Mouse (Mus musculus): ENCODE results near the gene Efna2. TPM values are rescaled to one million over a fixed set of nuclear protein-coding genes. Genes with fewer than 3 reads are reported as not detected.
"Not testable (repeated sequence)": the region's sequence is repeated elsewhere in the genome, so short reads cannot be mapped to it uniquely, and the experiment has no call there.

Gene Efna2
- polyA plus RNA-seq, 1 experiment: 0.10 TPM

GRCm38 (mm10) chr10:80164161-80164997 lies 14.9 kb upstream of the Efna2 start:
- H3K9me3 ChIP-seq (ENCODE audit: control insufficient read depth, low read length): no peaks in the 10 kb centered on the region
- H3K4me1 ChIP-seq (ENCODE audit: control insufficient read depth): peaks cover 89% of the 10 kb centered on the region
- peak overlapping the region; percentile 60 for H3K4me3 ChIP-seq (replicated peaks)
- peaks cover 13% of the 10 kb centered on the region for H3K27me3 ChIP-seq (ENCODE audit: control insufficient read depth)
- TF ChIP-seq GATA1 (IDR thresholded peaks at IDR 0.05; ENCODE audit: low read length): no peak
- TF ChIP-seq TAL1 (IDR thresholded peaks at IDR 0.05; ENCODE audit: low read length): no peak
- H3K36me3 ChIP-seq (ENCODE audit: control insufficient read depth): peaks cover 3% of the 10 kb centered on the region

- peaks cover 13% of the 10 kb centered on the region for H3K27me3 ChIP-seq (ENCODE audit: control insufficient read depth)
- peak overlapping the region; percentile 60 for H3K4me3 ChIP-seq (replicated peaks)
- peaks cover 9% of the 10 kb centered on the region for H3K36me3 ChIP-seq (ENCODE audit: control insufficient read depth)
- H3K4me1 ChIP-seq (ENCODE audit: control insufficient read depth): peaks cover 88% of the 10 kb centered on the region
- H3K9me3 ChIP-seq (ENCODE audit: control insufficient read depth, low read length): peaks cover 3% of the 10 kb centered on the region
- TF ChIP-seq GATA1 (IDR thresholded peaks at IDR 0.05; ENCODE audit: low read length) (no peak), TAL1 (IDR thresholded peaks at IDR 0.05; ENCODE audit: low read length) (no peak)
Measured at GRCm38 (mm10) chr10:80164998-80165344, 14.3 kb upstream of the Efna2 start.

- Histone ChIP-seq H3K9me3 (ENCODE audit: control insufficient read depth, low read length) (peaks cover 9% of the 10 kb centered on the region), H3K4me1 (ENCODE audit: control insufficient read depth) (peaks cover 87% of the 10 kb centered on the region), H3K4me3 (replicated peaks) (peak within 1 kb of the TSS; percentile 87), H3K36me3 (ENCODE audit: control insufficient read depth) (peaks cover 15% of the 10 kb centered on the region), H3K27me3 (ENCODE audit: control insufficient read depth) (peaks cover 13% of the 10 kb centered on the region)
- no peak for TF ChIP-seq TAL1 (IDR thresholded peaks at IDR 0.05; ENCODE audit: low read length)
- no peak for TF ChIP-seq GATA1 (IDR thresholded peaks at IDR 0.05; ENCODE audit: low read length)
Measured at GRCm38 (mm10) chr10:80165392-80166128, 13.7 kb upstream of the Efna2 start, which contains the start of gene Cirbp. TSS of gene Cirbp (plus strand) at chr10:80165985.

DNA sequence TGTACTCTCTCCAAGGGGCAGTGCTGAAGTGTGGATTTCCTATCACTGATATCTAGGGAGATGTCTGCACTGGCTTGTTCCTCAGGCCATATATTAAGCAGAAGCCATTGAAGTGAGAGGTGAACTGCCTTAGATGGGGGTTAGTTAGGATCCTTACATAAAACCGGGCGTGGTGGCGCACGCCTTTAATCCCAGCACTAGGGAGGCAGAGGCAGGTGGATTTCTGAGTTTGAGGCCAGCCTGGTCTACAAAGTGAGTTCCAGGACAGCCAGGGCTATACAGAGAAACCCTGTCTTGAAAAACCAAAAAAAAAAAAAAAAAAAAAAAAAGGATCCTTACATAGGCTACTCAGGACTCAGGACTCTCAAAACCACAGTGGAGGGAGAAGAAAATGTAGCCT lies 13.1 kb upstream of the Efna2 start:
- Histone ChIP-seq H3K4me1 (ENCODE audit: control insufficient read depth) (peaks cover 84% of the 10 kb centered on the region), H3K27me3 (ENCODE audit: control insufficient read depth) (peaks cover 13% of the 10 kb centered on the region), H3K36me3 (ENCODE audit: control insufficient read depth) (peaks cover 20% of the 10 kb centered on the region), H3K9me3 (ENCODE audit: control insufficient read depth, low read length) (peaks cover 13% of the 10 kb centered on the region)
- H3K4me3 ChIP-seq (replicated peaks): not testable (repeated sequence)

DNA sequence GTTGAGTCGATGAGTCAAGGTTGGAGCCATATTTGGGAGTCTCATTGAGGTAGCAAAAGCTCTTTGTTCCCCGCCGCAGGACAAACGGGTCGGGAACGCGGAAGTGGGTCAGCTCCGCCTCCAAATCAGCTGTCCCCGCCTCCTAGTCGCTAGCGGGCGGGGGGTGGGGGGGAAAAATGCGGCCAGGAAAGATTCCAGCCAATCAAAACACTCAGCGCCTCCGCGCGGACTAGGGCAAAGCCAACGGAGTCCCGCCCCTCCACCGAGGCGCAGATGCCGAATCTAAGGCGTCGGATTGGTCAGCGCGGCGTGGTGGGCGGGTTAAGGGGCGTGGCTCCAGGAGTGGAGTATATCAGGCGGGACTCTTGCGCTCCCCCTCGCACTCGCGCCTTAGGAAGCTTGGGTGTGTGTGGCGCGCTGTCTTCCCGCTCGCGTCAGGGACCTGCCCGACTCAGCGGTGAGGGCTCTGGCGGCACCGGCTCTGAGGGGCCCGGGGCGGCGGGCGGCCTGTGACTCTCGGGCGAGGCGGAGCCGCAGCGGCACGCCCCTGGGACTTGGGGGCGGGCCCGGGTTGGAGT lies 11.7 kb upstream of the Efna2 start:
- H3K27me3 ChIP-seq (ENCODE audit: control insufficient read depth): peaks cover 13% of the 10 kb centered on the region
- peaks cover 82% of the 10 kb centered on the region for H3K4me1 ChIP-seq (ENCODE audit: control insufficient read depth)
- peaks cover 34% of the 10 kb centered on the region for H3K36me3 ChIP-seq (ENCODE audit: control insufficient read depth)
- peak overlapping the region; percentile 87 for H3K4me3 ChIP-seq (replicated peaks)
- peaks cover 26% of the 10 kb centered on the region for H3K9me3 ChIP-seq (ENCODE audit: control insufficient read depth, low read length)
- TF ChIP-seq TAL1 (IDR thresholded peaks at IDR 0.05; ENCODE audit: low read length) (no peak), GATA1 (IDR thresholded peaks at IDR 0.05; ENCODE audit: low read length) (no peak)

DNA sequence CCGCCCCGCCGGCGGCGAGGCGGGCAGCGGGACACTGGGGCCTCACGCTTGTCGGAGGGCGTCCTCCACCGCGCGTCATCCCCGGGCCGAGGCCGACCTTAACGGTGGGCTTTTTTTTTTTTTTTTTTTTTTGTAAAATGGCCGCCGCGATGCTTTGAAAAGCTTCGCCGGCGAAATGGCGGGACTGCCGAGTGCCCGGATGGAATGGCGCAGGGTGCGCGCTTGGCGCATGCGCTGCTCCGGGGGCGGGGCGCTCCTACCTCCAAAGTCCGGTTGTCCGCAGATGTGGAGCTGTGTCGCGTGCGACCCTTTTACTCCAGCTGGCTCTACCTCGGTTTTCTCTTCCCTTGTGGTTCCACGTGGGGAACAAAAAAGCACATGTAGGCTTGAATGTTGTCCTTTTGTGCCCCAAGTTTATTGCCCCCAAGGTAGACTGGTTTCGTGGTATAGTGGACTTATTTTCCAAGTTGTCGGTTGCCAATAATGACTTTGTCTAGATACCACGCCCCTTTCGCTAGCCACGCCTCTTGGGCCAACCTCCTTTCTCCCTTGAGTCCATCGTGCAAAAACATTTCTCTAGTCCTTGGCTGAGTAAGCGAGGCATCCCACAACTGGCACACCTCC lies 11.1 kb upstream of the Efna2 start:
- Histone ChIP-seq H3K4me3 (replicated peaks) (peak overlapping the region; percentile 87), H3K27me3 (ENCODE audit: control insufficient read depth) (peaks cover 8% of the 10 kb centered on the region), H3K4me1 (ENCODE audit: control insufficient read depth) (peaks cover 81% of the 10 kb centered on the region), H3K9me3 (ENCODE audit: control insufficient read depth, low read length) (peaks cover 26% of the 10 kb centered on the region), H3K36me3 (ENCODE audit: control insufficient read depth) (peaks cover 34% of the 10 kb centered on the region)
- TF ChIP-seq GATA1 (IDR thresholded peaks at IDR 0.05; ENCODE audit: low read length) (no peak), TAL1 (IDR thresholded peaks at IDR 0.05; ENCODE audit: low read length) (no peak)

DNA sequence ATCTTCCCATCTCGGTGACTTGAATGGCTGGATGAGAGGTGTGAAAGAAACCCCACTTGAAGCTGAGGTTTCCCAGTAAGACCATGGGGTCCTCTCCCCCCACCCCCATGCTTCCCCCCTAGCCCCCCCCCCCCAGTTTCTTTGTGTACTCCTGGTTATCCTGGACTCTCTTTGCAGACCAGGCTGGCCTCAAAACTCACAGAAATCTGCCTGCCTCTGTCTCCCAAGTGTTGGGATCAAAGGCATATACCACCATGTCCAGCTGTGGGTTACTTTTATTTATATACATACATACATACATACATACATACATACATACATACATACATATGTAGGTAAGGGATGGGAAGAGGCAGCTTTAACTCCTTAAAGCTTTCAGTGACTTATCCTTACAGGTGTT lies 10.2 kb upstream of the Efna2 start:
- H3K4me3 ChIP-seq (replicated peaks): peak overlapping the region; percentile 87
- H3K4me1 ChIP-seq (ENCODE audit: control insufficient read depth): peaks cover 80% of the 10 kb centered on the region
- no peak for TF ChIP-seq TAL1 (IDR thresholded peaks at IDR 0.05; ENCODE audit: low read length)
- no peak for TF ChIP-seq GATA1 (IDR thresholded peaks at IDR 0.05; ENCODE audit: low read length)
- peaks cover 26% of the 10 kb centered on the region for H3K9me3 ChIP-seq (ENCODE audit: control insufficient read depth, low read length)
- peaks cover 34% of the 10 kb centered on the region for H3K36me3 ChIP-seq (ENCODE audit: control insufficient read depth)
- H3K27me3 ChIP-seq (ENCODE audit: control insufficient read depth): peaks cover 4% of the 10 kb centered on the region

DNA sequence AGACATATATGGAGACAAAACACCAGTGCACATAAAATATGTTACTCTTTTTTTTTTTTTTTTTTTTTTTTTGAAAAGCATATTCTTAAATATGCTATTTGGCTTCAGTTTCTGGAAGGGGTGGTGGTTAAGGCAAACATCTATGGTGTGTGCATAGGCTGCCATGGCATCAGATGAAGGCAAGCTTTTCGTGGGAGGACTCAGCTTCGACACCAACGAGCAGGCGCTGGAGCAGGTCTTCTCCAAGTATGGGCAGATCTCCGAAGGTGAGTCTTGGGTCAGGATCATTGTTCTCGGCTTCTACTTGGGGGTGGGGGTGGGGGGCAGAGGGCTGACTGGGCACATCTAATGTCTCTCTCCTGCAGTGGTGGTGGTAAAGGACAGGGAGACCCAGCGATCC lies 9.6 kb upstream of the Efna2 start:
- Histone ChIP-seq H3K27me3 (ENCODE audit: control insufficient read depth) (no peaks in the 10 kb centered on the region; the same call in 1 of the 2 replicates), H3K4me3 (replicated peaks) (no peak overlapping the region), H3K36me3 (ENCODE audit: control insufficient read depth) (peaks cover 40% of the 10 kb centered on the region), H3K9me3 (ENCODE audit: control insufficient read depth, low read length) (peaks cover 26% of the 10 kb centered on the region), H3K4me1 (ENCODE audit: control insufficient read depth) (peaks cover 80% of the 10 kb centered on the region)
- TF ChIP-seq TAL1 (IDR thresholded peaks at IDR 0.05; ENCODE audit: low read length): no peak
- no peak for TF ChIP-seq GATA1 (IDR thresholded peaks at IDR 0.05; ENCODE audit: low read length)

- Histone ChIP-seq H3K4me3 (replicated peaks) (no peak overlapping the region), H3K9me3 (ENCODE audit: control insufficient read depth, low read length) (peaks cover 26% of the 10 kb centered on the region), H3K27me3 (ENCODE audit: control insufficient read depth) (no peaks in the 10 kb centered on the region; the same call in 1 of the 2 replicates), H3K36me3 (ENCODE audit: control insufficient read depth) (peaks cover 43% of the 10 kb centered on the region), H3K4me1 (ENCODE audit: control insufficient read depth) (peaks cover 80% of the 10 kb centered on the region)
- no peak for TF ChIP-seq GATA1 (IDR thresholded peaks at IDR 0.05; ENCODE audit: low read length)
Measured at GRCm38 (mm10) chr10:80170052-80170451, 9.2 kb upstream of the Efna2 start.
